In the genomic region with DNA sequence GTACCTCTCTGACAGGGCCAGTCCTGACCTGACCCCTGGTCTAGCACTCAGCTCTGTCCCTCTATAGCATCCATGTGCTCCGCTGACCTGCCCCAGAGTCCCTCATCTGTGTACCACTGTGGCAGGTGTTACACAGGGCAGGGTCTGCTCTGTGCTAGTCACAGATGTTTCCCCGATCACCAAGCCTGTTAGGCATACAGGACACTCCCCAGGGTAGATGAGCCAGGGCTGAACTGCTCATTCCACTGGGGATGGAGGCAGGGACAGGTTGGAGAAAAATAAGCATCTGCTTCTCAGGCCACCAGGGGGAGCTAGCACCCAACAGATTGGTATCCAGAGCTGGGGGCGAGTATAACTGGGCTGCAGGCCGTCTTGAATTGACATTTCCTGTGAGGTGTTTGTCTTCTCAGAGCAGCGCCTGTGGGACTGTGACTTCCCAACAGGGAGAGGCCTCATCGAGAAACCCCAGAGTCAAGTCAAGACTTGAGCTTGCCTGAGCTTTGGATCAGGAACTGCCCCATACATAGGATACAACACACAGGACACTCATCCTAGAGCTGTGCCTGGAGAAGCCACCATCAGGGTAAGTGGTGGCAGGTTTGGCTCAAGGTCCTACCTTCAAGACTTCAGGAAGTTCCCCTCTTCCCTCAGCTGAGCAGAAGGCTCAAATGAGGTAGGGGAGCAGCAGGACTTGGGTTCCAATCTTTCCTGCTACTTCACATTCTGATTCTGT, we compare ENCODE assay signal across 8 mouse cellular contexts. TPM values are rescaled to one million over a fixed set of nuclear protein-coding genes. Genes with fewer than 3 reads are reported as not detected.
A peak's percentile ranks its signal among the peaks of the same experiment; 100 is the strongest.
DNase-seq lines count a peak whose midpoint lies in the region; ATAC-seq lines count a peak whose summit lies in the region.

No protein-coding gene starts in this region.

- ATAC-seq in megakaryocyte-erythroid progenitor cell, adult 5-6 weeks (replicated peaks; ENCODE audit: low FRiP score, low TSS enrichment, poor library complexity, severe bottlenecking) = peak; percentile 65; the same call in 1 of the 2 replicates

- DNase-seq in adipocyte (ENCODE audit: low spot score) = peak; percentile 85
- DNase-seq in cerebellum, postnatal 14 days = peak; percentile 88 to 95
- peak; percentile 81 to 85 for DNase-seq in frontal cortex, postnatal 36 days (ENCODE audit: low spot score in 2 of 2)
- peak; percentile 56 for DNase-seq in hindlimb bud, embryonic 11.5 days (ENCODE audit: extremely low spot score, low read depth, low spot score)
- peak; percentile 71 to 88 for DNase-seq in left cerebral cortex, postnatal 10 days (ENCODE audit: extremely low spot score in 1 of 2, low spot score in 2 of 2)
- DNase-seq in right cerebral cortex, postnatal 25 days = peak; percentile 82
- peak; percentile 66 for DNase-seq in yolk sac, embryonic 10.5 days (ENCODE audit: low spot score)

- intact Hi-C loops in left cerebral cortex, postnatal 10 days (cut with DNase I) = loop anchor here (10.0 kb wide), 1 partner anchor 226 kb away; the partner anchor contains the start of gene Ppp1r32

RNA-seq across cellular contexts. Expression of gene Myrf, which starts 17.9 kb away (rescaled TPM):
- total RNA-seq in left cerebral cortex, postnatal 10 days (2021) = 1 to 10 TPM; 5.9 to 6.6 TPM
- total RNA-seq in megakaryocyte-erythroid progenitor cell, adult 5-6 weeks (2014; fragmentation: Nextera tagmentation) = not detected in 2 replicates
- total RNA-seq in megakaryocyte-erythroid progenitor cell, adult 5-6 weeks (2017) = not detected in 2 replicates

RNA-seq across cellular contexts. Expression of gene Dagla, which starts 46.2 kb away (rescaled TPM):
- total RNA-seq in left cerebral cortex, postnatal 10 days (2021) = 10 to 100 TPM; 65.9 to 68.7 TPM
- not detected in 2 replicates for total RNA-seq in megakaryocyte-erythroid progenitor cell, adult 5-6 weeks (2014; fragmentation: Nextera tagmentation)
- not detected in 2 replicates for total RNA-seq in megakaryocyte-erythroid progenitor cell, adult 5-6 weeks (2017)

RNA-seq across cellular contexts. Expression of gene Fen1, which starts 54.5 kb away (rescaled TPM):
- total RNA-seq in left cerebral cortex, postnatal 10 days (2021) = 10 to 100 TPM in 1 of 2 experiments, 1 to 10 TPM in 1; 10.0 to 10.8 TPM
- 112 and 116 TPM in 2 replicates for total RNA-seq in megakaryocyte-erythroid progenitor cell, adult 5-6 weeks (2014; fragmentation: Nextera tagmentation)
- total RNA-seq in megakaryocyte-erythroid progenitor cell, adult 5-6 weeks (2017) = 136 and 160 TPM in 2 replicates

RNA-seq across cellular contexts. Expression of gene Tmem258, which starts 54.6 kb away (rescaled TPM):
- total RNA-seq in left cerebral cortex, postnatal 10 days (2021) = 10 to 100 TPM; 90.5 TPM
- 222 and 247 TPM in 2 replicates for total RNA-seq in megakaryocyte-erythroid progenitor cell, adult 5-6 weeks (2014; fragmentation: Nextera tagmentation)
- total RNA-seq in megakaryocyte-erythroid progenitor cell, adult 5-6 weeks (2017) = 196 and 256 TPM in 2 replicates

Comparison
In these comparisons a context has a peak if more than half of its experiments do, and no peak if none do; other contexts are left out.
1. Peak in every context shown above with its lines: DNase-seq and ATAC-seq.
2. RNA of gene Myrf, which starts 17.9 kb away (total RNA-seq): 5.9 to 6.6 TPM in left cerebral cortex, postnatal 10 days; not detected in megakaryocyte-erythroid progenitor cell, adult 5-6 weeks; every median in the first group is over 4 times any median in the second.
3. RNA of gene Dagla, which starts 46.2 kb away (total RNA-seq): 65.9 to 68.7 TPM in left cerebral cortex, postnatal 10 days; not detected in megakaryocyte-erythroid progenitor cell, adult 5-6 weeks; every median in the first group is over 10 times any median in the second.
4. RNA of gene Fen1, which starts 54.5 kb away (total RNA-seq): 112 to 160 TPM in megakaryocyte-erythroid progenitor cell, adult 5-6 weeks; 10.0 to 10.8 TPM in left cerebral cortex, postnatal 10 days; every median in the first group is over 4 times any median in the second.